ENCODE assay signal across 8 mouse cellular contexts in genomic region chr10:79989272-79989786, GRCm38 (mm10). TPM values are rescaled to one million over a fixed set of nuclear protein-coding genes. Genes with fewer than 3 reads are reported as not detected.
DNase-seq lines count a peak whose midpoint lies in the region; ATAC-seq and TF ChIP-seq lines count a peak whose summit lies in the region.

No protein-coding gene starts in this region.

- peak overlapping the region; percentile 92 for H3K27ac ChIP-seq in heart, embryonic 15.5 days
- H3K27ac ChIP-seq in hindbrain, embryonic 10.5 days: peak overlapping the region; percentile 87
- no peak overlapping the region for H3K27ac ChIP-seq in midbrain, embryonic 11.5 days (ENCODE audit: low read depth, low read length)

- H3K4me3 ChIP-seq in heart, embryonic 15.5 days: peak overlapping the region; percentile 74
- peak overlapping the region; percentile 73; the same call in 1 of the 2 replicates for H3K4me3 ChIP-seq in G1E (ENCODE audit: low read depth, low read length)
- H3K4me3 ChIP-seq in hindbrain, embryonic 10.5 days: peak overlapping the region; percentile 61
- H3K4me3 ChIP-seq in midbrain, embryonic 11.5 days (ENCODE audit: low read depth, low read length): peak overlapping the region; percentile 34

- no peak for DNase-seq in heart, adult 9 months (ENCODE audit: low spot score in 2 of 2)
- DNase-seq in G1E (ENCODE audit: low spot score) (no peak), adipocyte (ENCODE audit: low spot score) (no peak)
- no peak for DNase-seq in hindbrain, embryonic 10.5 days (ENCODE audit: low spot score)
- peak; percentile 88 for DNase-seq in midbrain, embryonic 11.5 days (ENCODE audit: low spot score, missing footprints)
- no peak for DNase-seq in gastrocnemius, postnatal 36 days
- no peak for DNase-seq in left cerebral cortex, postnatal 36 days (ENCODE audit: low spot score in 2 of 2)

- H3K4me1 ChIP-seq in heart, embryonic 15.5 days (replicated peaks): peaks cover 54% of the 10 kb centered on the region
- peaks cover 66% of the 10 kb centered on the region for H3K4me1 ChIP-seq in G1E (ENCODE audit: insufficient read depth, low read depth, low read length)
- peaks cover 48% of the 10 kb centered on the region for H3K4me1 ChIP-seq in hindbrain, embryonic 10.5 days (replicated peaks)
- H3K4me1 ChIP-seq in midbrain, embryonic 11.5 days (ENCODE audit: control insufficient read depth, insufficient read depth, low read length): peaks cover 18% of the 10 kb centered on the region

- no peaks in the 10 kb centered on the region for H3K27me3 ChIP-seq in heart, embryonic 15.5 days
- peaks cover 11% of the 10 kb centered on the region; the same call in 1 of the 2 replicates for H3K27me3 ChIP-seq in G1E (ENCODE audit: insufficient read depth, low read length)
- peaks cover 54% of the 10 kb centered on the region for H3K27me3 ChIP-seq in hindbrain, embryonic 10.5 days (ENCODE audit: insufficient read depth, poor library complexity, severe bottlenecking)
- peaks cover 38% of the 10 kb centered on the region for H3K27me3 ChIP-seq in midbrain, embryonic 11.5 days (ENCODE audit: control insufficient read depth, insufficient read depth, low read length)

- TF ChIP-seq CTCF in G1E (IDR thresholded peaks at IDR 0.05; ENCODE audit: low read depth, low read length): no peak

- peak overlapping the region; percentile 82 for H3K9ac ChIP-seq in heart, embryonic 15.5 days
- H3K9ac ChIP-seq in midbrain, embryonic 11.5 days (ENCODE audit: low read length): no peak overlapping the region

- intact Hi-C loops in gastrocnemius, postnatal 36 days (cut with DNase I): loop anchor here (5.0 kb wide), 1 partner anchor 123 kb away; no protein-coding TSS in a partner anchor
- intact Hi-C loops in left cerebral cortex, postnatal 36 days (cut with DNase I): no loop called here

- WGBS in heart, embryonic 15.5 days: 22% methylated on average over 8 of the region's 8 CpGs
- WGBS in hindbrain, embryonic 10.5 days: 26% methylated on average over 8 of the region's 8 CpGs
- WGBS in midbrain, embryonic 11.5 days: 36% methylated on average over 8 of the region's 8 CpGs

- H3K36me3 ChIP-seq in heart, embryonic 15.5 days: peaks cover 36% of the 10 kb centered on the region
- peaks cover 22% of the 10 kb centered on the region for H3K36me3 ChIP-seq in G1E (replicated peaks)
- H3K36me3 ChIP-seq in hindbrain, embryonic 10.5 days: peaks cover 30% of the 10 kb centered on the region
- no peaks in the 10 kb centered on the region for H3K36me3 ChIP-seq in midbrain, embryonic 11.5 days (ENCODE audit: control insufficient read depth, insufficient read depth, low read length)

- no peaks in the 10 kb centered on the region for H3K9me3 ChIP-seq in heart, embryonic 15.5 days (replicated peaks)
- peaks cover 12% of the 10 kb centered on the region for H3K9me3 ChIP-seq in G1E (replicated peaks)
- H3K9me3 ChIP-seq in hindbrain, embryonic 10.5 days: peaks cover 16% of the 10 kb centered on the region; the same call in 1 of the 2 replicates
- peaks cover 5% of the 10 kb centered on the region; the same call in 1 of the 2 replicates for H3K9me3 ChIP-seq in midbrain, embryonic 11.5 days (ENCODE audit: control insufficient read depth, low read length)

- H3K4me2 ChIP-seq in heart, embryonic 15.5 days: peak overlapping the region; percentile 75
- H3K4me2 ChIP-seq in midbrain, embryonic 11.5 days: peak overlapping the region; percentile 17; the same call in 1 of the 2 replicates

- ATAC-seq in heart, embryonic 15.5 days (replicated peaks; ENCODE audit: insufficient number of reproducible peaks, insufficient read depth, low FRiP score, low read depth): no peak
- no peak for ATAC-seq in G1E (ENCODE audit: extremely low read depth, insufficient number of reproducible peaks, low FRiP score, poor library complexity, severe bottlenecking)
- no peak for ATAC-seq in midbrain, embryonic 11.5 days (ENCODE audit: low FRiP score)

RNA-seq across cellular contexts. Expression of gene Cnn2, which starts 0.9 kb away (rescaled TPM):
- 208 and 243 TPM in 2 replicates for polyA plus RNA-seq in heart, embryonic 15.5 days (2015; fragmentation: Nextera tagmentation; extraction: Ambion mirVana)
- total RNA-seq in G1E (2014; fragmentation: Nextera tagmentation) (4.6 and 8.4 TPM in 2 replicates), G1E (2017) (7.4 and 10.5 TPM in 2 replicates)
- polyA plus RNA-seq in G1E (2012): 20.8 and 27.2 TPM in 2 replicates
- polyA plus RNA-seq in hindbrain, embryonic 10.5 days (2016; fragmentation: Nextera tagmentation; extraction: Ambion mirVana): 201 and 223 TPM in 2 replicates
- polyA plus RNA-seq in midbrain, embryonic 11.5 days (2014; fragmentation: Nextera tagmentation; extraction: Ambion mirVana): 158 and 160 TPM in 2 replicates
- total RNA-seq in gastrocnemius, postnatal 36 days (2021): 1 to 10 TPM; 5.2 to 6.0 TPM
- total RNA-seq in left cerebral cortex, postnatal 36 days (2021): 1 to 10 TPM; 4.7 to 7.6 TPM

RNA-seq across cellular contexts. Expression of gene Tmem259, which starts 5.2 kb away (rescaled TPM):
- 16.2 and 19.6 TPM in 2 replicates for polyA plus RNA-seq in heart, embryonic 15.5 days (2015; fragmentation: Nextera tagmentation; extraction: Ambion mirVana)
- 62.8 and 79.8 TPM in 2 replicates for total RNA-seq in G1E (2014; fragmentation: Nextera tagmentation)
- total RNA-seq in G1E (2017): 41.6 and 47.0 TPM in 2 replicates
- polyA plus RNA-seq in G1E (2012): 264 and 361 TPM in 2 replicates
- 11.8 and 13.1 TPM in 2 replicates for polyA plus RNA-seq in hindbrain, embryonic 10.5 days (2016; fragmentation: Nextera tagmentation; extraction: Ambion mirVana)
- 11.9 and 13.5 TPM in 2 replicates for polyA plus RNA-seq in midbrain, embryonic 11.5 days (2014; fragmentation: Nextera tagmentation; extraction: Ambion mirVana)
- total RNA-seq in gastrocnemius, postnatal 36 days (2021): 10 to 100 TPM; 71.5 to 72.4 TPM
- total RNA-seq in left cerebral cortex, postnatal 36 days (2021): 100 to 1,000 TPM; 122 TPM

RNA-seq across cellular contexts. Expression of gene Abca7, which starts 7.0 kb away (rescaled TPM):
- 2.1 and 3.9 TPM in 2 replicates for polyA plus RNA-seq in heart, embryonic 15.5 days (2015; fragmentation: Nextera tagmentation; extraction: Ambion mirVana)
- total RNA-seq in G1E (2014; fragmentation: Nextera tagmentation) (17.4 and 35.9 TPM in 2 replicates), G1E (2017) (12.1 and 15.2 TPM in 2 replicates)
- polyA plus RNA-seq in G1E (2012): 21.1 and 21.6 TPM in 2 replicates
- 4.4 and 6.0 TPM in 2 replicates for polyA plus RNA-seq in hindbrain, embryonic 10.5 days (2016; fragmentation: Nextera tagmentation; extraction: Ambion mirVana)
- polyA plus RNA-seq in midbrain, embryonic 11.5 days (2014; fragmentation: Nextera tagmentation; extraction: Ambion mirVana): 2.8 and 2.9 TPM in 2 replicates
- 1 to 10 TPM; 5.4 to 5.8 TPM for total RNA-seq in gastrocnemius, postnatal 36 days (2021)
- 10 to 100 TPM; 10.3 to 13.0 TPM for total RNA-seq in left cerebral cortex, postnatal 36 days (2021)

RNA-seq across cellular contexts. Expression of gene Grin3b, which starts 18.8 kb away (rescaled TPM):
- polyA plus RNA-seq in heart, embryonic 15.5 days (2015; fragmentation: Nextera tagmentation; extraction: Ambion mirVana): 0.24 and 0.28 TPM in 2 replicates
- total RNA-seq in G1E (2014; fragmentation: Nextera tagmentation) (0.60 TPM in 1 of 2 replicates, not detected in the other), G1E (2017) (0.44 TPM in 1 of 2 replicates, not detected in the other)
- 0.07 and 0.10 TPM in 2 replicates for polyA plus RNA-seq in G1E (2012)
- 0.35 TPM in 2 replicates for polyA plus RNA-seq in hindbrain, embryonic 10.5 days (2016; fragmentation: Nextera tagmentation; extraction: Ambion mirVana)
- polyA plus RNA-seq in midbrain, embryonic 11.5 days (2014; fragmentation: Nextera tagmentation; extraction: Ambion mirVana): 0.22 and 0.38 TPM in 2 replicates
- under 1 TPM; 0.07 to 0.15 TPM for total RNA-seq in gastrocnemius, postnatal 36 days (2021)
- total RNA-seq in left cerebral cortex, postnatal 36 days (2021): under 1 TPM in 1 of 2 experiments, not detected in 1; 0.10 TPM

RNA-seq across cellular contexts. Expression of gene Arhgap45, which starts 27.1 kb away (rescaled TPM):
- 4.7 and 14.4 TPM in 2 replicates for polyA plus RNA-seq in heart, embryonic 15.5 days (2015; fragmentation: Nextera tagmentation; extraction: Ambion mirVana)
- total RNA-seq in G1E (2014; fragmentation: Nextera tagmentation) (56.7 and 59.4 TPM in 2 replicates), G1E (2017) (104 and 113 TPM in 2 replicates)
- 179 and 186 TPM in 2 replicates for polyA plus RNA-seq in G1E (2012)
- polyA plus RNA-seq in hindbrain, embryonic 10.5 days (2016; fragmentation: Nextera tagmentation; extraction: Ambion mirVana): 8.4 and 9.0 TPM in 2 replicates
- 3.6 and 3.8 TPM in 2 replicates for polyA plus RNA-seq in midbrain, embryonic 11.5 days (2014; fragmentation: Nextera tagmentation; extraction: Ambion mirVana)
- total RNA-seq in gastrocnemius, postnatal 36 days (2021): 1 to 10 TPM; 1.1 to 2.7 TPM
- total RNA-seq in left cerebral cortex, postnatal 36 days (2021): 1 to 10 TPM; 3.3 to 5.3 TPM

Comparison
In these comparisons a context has a peak if more than half of its experiments do, and no peak if none do; other contexts are left out.
1. RNA of gene Tmem259, which starts 5.2 kb away (polyA plus RNA-seq): 264 to 361 TPM in G1E; 16.2 to 19.6 TPM in heart, embryonic 15.5 days, 11.9 to 13.5 TPM in midbrain, embryonic 11.5 days and 11.8 to 13.1 TPM in hindbrain, embryonic 10.5 days; every median in the first group is over 10 times any median in the second.
2. Peak in every context shown above with its lines, with median percentiles within 50 percentile points of each other: H3K4me3 ChIP-seq.